Mouse (Mus musculus) ovary, postnatal 10 days (tissue): Measurements from ENCODE around the gene Dlx4.
A peak's percentile ranks its signal among the peaks of the same experiment; 100 is the strongest.

ENCODE experiments used
- DNase-seq: peaks from one replicate; pipeline ENCODE4 v3.0.0; 2022; ENCODE audit warnings: low spot score

The Dlx4 gene

DNA sequence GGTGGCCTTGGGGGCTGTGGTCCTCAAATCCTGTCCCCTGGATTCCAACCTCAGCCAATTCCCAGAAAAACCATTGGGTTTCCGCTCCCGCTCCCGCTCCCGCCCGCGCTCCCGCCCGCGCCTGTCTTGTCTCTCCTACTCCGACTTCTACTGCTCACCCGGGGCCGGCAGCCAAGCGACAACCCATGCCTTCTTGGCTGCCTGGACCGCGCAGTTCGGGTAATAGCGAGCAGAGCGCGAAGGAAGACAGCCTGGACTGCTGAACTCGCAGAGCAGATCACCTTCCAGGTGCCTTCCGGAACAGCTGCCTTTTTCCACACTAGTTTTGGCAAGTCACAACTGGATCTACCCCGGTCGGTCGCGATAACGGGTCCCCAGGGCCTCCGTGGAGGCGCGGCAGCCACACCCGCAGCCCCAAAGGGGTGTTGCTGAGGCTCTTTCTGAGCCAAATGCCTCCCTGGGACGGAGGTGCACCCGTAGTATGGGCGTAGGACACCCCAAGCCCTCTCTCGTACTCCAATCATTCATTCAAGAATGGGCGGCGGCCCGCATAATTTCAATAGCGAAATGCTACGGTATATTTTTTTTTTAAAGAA lies 3.0 kb downstream of the Dlx4 start:
- DNase-seq = no peak

GRCm38 (mm10) chr11:95142258-95142657 lies 3.8 kb downstream of the Dlx4 start:
- no peak for DNase-seq

DNA sequence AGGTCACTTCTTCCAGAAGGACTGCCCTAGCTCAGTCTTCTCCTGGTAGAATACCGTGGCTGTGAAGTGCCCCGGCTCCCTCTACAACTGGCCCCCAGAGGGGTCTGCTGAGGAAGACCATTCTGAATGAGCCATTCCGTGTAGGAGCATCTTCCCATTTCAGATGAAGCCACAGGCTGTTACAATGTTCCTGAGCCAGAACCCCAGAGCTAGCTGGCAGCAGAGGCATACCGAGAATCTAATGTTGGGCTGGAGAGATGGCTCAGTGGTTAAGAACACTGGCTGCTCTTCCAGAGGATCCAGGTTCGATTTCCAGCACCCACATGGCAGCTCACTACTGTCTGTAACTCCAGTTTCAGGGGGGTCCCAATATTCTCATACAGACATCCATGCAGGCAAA lies 6.2 kb downstream of the Dlx4 start:
- no peak for DNase-seq

- DNase-seq = no peak
Observed at GRCm38 (mm10) chr11:95137281-95137680, 8.8 kb downstream of the Dlx4 start.

GRCm38 (mm10) chr11:95133321-95133720 lies 12.7 kb downstream of the Dlx4 start:
- DNase-seq = no peak

- no peak for DNase-seq
Observed at GRCm38 (mm10) chr11:95130668-95131252, 15.3 kb downstream of the Dlx4 start.

DNA sequence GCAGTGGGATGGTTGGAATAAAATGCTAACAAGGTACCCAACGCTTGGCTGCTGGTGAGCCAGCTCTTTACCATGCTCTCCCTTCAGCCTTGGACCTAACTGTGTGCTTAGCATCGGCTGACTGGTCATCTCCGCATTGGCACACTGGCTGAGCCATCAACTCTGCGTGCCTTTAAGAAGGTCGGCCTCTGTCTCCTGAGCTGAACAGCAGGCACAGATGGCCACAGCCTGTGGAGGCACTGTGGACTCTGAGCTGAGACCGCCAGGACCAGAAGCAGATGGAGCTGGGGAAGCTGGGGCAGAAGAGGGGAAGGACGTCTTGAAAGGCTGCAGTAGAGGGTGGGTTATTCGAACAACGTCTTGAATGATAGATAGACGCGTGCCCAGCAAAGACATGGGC lies 17.7 kb downstream of the Dlx4 start:
- no peak for DNase-seq

DNA sequence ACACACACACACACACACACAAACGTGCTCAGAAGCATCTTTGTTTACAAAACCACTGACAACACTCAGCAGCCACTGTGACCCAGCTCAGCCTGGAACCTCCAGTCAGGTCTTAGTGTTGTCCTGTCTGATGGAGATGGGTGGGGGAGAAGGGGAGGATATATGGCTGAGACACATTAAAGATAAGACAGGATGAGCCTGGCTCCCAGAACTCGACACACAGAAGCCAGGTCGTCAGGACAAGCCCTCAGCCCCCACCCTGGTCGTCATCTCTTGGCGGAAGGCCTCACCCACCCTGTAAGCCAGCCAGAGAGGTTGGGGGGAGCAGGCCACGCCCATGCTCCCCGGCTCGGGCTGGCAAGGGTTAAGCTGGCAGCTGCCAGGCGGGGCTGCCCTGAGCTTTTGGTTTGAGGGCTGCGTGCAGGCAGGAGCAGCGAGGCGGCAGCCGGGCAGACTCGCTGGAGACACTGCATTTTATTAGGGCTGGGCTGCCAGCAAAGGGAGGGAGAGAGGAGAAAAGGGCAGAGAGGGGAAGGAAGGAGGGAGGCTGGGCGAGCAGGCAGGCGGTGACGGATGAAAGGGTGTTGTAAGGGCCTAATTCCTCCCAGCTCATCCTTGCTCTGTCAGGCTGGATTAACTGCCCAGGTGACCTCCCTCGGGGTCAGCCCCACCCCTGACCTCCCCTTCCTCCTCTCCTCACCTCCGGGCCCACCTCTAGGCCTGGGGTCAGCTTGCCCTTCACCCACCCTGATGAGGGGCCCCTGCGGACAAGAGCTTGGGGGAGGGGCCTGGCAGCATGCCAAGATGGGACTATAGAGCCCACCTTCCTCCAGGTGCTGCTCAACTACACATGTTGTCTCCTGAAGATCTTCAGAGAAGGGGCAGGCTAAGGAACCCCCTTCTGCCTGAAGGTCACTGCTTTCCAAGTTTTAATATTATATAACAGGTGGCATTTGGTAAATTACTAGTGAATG lies 19.5 kb downstream of the Dlx4 start:
- DNase-seq = no peak

GRCm38 (mm10) chr11:95125366-95125948 lies 20.6 kb downstream of the Dlx4 start:
- DNase-seq = no peak

DNA sequence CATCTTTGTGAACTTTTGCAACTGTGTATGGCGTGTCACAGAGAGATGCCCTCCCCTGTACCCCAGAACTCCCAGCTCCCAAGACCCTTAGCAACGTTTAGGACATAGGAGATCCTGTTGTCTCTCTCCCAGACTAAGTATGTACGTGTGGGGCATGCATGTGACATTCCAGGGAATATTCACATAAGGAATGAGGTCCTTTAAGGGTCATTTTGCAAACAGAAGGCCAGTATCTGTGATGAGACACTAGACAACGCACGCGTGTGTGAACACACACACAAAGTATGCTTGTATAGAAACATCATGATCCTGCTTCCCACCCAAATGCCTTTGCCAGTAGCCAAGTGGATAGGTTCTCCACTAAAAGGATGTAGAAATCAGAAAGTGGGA lies 24.0 kb downstream of the Dlx4 start:
- DNase-seq = no peak

GRCm38 (mm10) chr11:95121161-95122099 lies 24.6 kb downstream of the Dlx4 start:
- no peak for DNase-seq

GRCm38 (mm10) chr11:95120633-95121020 lies 25.4 kb downstream of the Dlx4 start:
- no peak for DNase-seq

DNA sequence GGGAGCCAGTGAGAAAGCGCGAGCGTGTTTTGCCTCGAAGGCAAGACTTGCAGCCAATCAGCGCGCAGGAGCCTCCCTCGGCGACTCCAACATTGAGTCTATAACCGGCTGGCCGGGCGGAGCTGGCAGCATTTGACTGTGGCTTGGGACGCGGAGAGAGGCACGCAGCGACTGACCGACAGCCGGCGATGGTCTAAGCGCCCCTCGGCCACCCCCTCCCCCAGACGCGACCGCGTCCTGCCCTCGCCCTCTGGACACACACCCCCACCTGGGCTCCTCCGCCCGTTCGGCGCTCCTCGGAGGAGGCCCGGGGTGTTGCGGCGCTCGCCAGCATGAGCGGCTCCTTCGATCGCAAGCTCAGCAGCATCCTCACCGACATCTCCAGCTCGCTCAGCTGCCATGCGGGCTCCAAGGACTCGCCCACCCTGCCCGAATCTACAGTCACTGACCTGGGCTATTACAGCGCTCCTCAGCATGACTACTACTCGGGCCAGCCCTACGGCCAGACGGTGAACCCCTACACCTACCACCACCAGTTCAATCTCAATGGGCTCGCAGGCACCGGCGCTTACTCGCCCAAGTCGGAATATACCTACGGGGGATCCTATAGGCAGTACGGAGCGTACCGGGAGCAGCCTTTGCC lies 26.0 kb downstream of the Dlx4 start, which contains the start of gene Dlx3:
Gene Dlx3, plus strand, starts transcription at position 130 of the 643 bp plus-strand sequence.
- no peak for DNase-seq

DNA sequence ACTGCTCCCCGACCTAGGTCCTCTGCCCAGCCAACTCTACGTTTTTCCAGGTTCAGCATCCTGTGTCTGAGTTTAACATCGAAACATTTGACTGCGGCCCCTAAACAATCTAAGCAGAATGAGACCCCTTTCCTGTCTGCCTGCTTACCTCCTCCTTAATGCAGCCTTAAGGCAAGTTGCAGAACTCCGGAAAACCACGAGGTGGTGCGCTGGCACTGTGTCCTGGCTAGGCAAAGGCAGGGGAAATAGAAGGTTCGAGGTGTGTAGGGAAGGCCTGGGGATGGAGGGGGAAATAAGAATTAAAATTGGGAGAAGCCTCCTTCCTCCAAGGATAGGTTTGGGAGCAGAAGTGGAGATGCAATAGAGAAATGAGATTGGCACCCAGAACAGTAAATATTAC lies 27.6 kb downstream of the Dlx4 start:
- DNase-seq = peak; percentile 71

DNA sequence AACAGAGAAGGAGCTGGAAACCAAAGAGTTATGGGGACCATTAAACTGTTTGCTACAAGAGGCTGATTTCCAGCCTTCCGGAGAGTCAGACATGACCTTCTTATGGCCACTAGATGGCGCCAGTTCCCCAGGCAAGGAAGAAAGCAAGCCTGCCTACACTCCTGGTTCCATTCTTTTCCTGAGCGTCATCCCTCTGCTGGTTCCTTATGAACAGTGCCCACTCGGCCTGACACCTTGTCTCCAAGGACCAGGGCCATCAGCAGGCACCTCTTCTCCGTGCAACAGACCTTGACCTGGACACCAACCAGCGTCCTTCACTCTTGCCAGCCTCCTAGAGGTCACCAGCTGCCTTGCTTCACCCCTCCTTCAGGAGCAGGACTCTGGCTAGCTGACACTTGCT lies 29.0 kb downstream of the Dlx4 start:
- no peak for DNase-seq

- DNase-seq = no peak
Observed at GRCm38 (mm10) chr11:95110081-95110480, 36.0 kb downstream of the Dlx4 start.

DNA sequence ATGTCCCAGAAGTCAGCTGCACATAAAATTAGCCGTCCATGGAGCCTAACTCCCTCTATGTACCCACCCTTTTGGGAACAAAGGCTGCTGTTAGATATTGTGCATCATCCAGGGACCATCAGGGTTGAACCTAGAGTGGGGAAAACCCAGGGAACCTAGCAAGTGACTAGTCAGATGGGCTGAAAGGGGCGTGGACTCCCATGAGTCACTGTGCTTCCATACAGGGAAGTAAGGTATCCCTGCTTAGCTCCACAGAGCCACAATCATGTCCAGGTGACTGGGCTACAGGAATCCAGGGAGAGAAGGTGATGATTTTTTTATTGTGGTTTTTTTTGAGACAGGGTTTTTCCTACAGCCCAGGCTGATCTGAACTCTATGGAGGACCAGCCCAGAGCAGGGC lies 37.1 kb downstream of the Dlx4 start:
- DNase-seq = no peak

DNA sequence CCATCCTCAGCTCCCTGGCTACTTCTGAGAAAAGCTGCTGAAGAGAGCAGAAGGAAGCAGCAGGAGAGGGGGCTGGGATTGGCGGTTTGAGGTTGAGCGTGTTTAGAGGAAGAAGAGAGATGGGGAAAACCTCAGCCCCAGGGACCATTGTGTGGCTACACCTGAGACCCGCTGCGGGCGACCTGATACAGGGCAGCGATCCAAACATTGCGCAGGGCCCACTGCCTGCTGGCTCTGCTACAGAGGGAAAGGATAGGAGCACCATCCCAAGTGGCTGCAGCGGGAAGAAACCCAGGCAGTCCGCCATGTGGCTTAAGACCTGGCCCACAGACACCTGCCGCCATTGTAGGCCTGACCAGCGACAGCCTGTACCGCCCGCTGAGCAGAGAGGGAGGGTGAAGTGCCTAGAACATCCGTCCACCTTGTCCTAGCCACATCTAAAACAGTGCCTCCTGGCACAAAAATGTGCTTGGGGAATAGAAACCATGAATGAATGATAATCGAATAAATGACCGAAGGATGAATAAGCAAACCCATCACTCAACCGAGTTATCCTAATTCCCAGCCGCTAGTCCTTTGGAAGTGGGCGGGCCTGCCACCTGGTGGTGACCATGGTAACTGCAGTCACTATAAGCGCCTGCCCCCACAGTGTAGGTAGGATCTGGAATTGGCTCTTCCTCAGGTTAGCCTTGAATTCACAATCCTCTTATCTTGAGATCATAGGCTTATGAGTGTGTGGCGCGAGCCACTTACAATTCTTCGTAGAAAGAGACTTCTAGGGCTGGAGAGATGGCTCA lies 39.4 kb downstream of the Dlx4 start:
- peak; percentile 78 for DNase-seq

DNA sequence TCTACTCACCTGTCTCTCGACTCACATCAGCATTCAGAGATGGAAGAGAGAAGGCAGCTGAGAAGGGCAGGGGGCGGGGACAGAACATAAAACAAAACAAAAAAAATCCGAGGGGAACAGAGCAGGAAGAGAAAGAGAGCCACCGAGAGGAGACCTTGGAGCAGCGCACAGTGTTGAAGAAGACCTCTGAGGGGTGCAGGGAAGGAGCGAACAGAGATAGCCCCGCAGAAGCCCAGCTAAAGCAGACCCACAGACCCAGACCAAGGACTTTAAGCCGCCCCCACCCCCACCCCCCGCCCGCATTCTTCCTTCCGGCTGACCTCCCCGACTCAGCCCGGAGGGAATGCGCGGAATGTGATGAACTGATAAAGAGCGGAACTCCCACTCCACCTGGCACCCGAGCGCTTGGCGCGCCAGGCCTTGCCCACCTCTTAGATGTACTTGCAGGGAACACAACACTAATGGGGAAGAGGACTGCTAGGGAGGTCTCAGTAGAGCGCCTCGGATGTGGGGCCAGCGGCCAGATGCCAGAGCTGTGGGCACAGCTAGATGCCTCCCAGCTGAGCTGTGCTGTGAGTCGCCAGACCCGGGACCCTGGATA lies 40.7 kb downstream of the Dlx4 start:
- no peak for DNase-seq

GRCm38 (mm10) chr11:95104266-95104665 lies 41.8 kb downstream of the Dlx4 start:
- no peak for DNase-seq
